Mouse (Mus musculus) testis, adult 2 months (tissue): ENCODE data around the gene Ndufa10. TPM values are rescaled to one million over a fixed set of nuclear protein-coding genes. Genes with fewer than 3 reads are reported as not detected.
"Not testable (repeated sequence)": the region's sequence is repeated elsewhere in the genome, so short reads cannot be mapped to it uniquely, and the experiment has no call there.

Experiments used
- H3K27ac ChIP-seq: fragments of 200-500 bp; 2 replicates; pipeline ENCODE4 v1.5.1; 2012; ENCODE audit warnings: low read depth, low read length; ENCODE audit not compliant: control insufficient read depth, insufficient read depth
- H3K27me3 ChIP-seq: fragments of 200-500 bp; 2 replicates; pipeline ENCODE4 v1.6.1; 2012; ENCODE audit warnings: mild to moderate bottlenecking, low read length, moderate library complexity; ENCODE audit not compliant: control insufficient read depth, insufficient read depth
- H3K36me3 ChIP-seq: fragments of 200-500 bp; 2 replicates; pipeline ENCODE4 v1.6.1; 2012; ENCODE audit warnings: mild to moderate bottlenecking, low read length; ENCODE audit not compliant: control insufficient read depth, insufficient read depth
- H3K4me1 ChIP-seq: fragments of 200-500 bp; 2 replicates; pipeline ENCODE4 v1.6.1; 2012; ENCODE audit warnings: low read length; ENCODE audit not compliant: control insufficient read depth, insufficient read depth
- H3K4me3 ChIP-seq: fragments of 200-500 bp; 2 replicates; pipeline ENCODE4 v1.5.1; 2012; ENCODE audit warnings: low read depth, mild to moderate bottlenecking, low read length, moderate library complexity, mixed read lengths; ENCODE audit not compliant: control insufficient read depth
- CTCF ChIP-seq: fragments of 200-500 bp; IDR thresholded peaks from 2 replicates; pipeline ENCODE4 v1.5.1; 2012; ENCODE audit warnings: low read depth, mild to moderate bottlenecking, inconsistent platforms, low read length, moderate library complexity; ENCODE audit not compliant: control insufficient read depth, insufficient read depth, insufficient replicate concordance
- POLR2A ChIP-seq: fragments of 200-500 bp; IDR thresholded peaks from 2 replicates; pipeline ENCODE4 v1.6.1; 2012; ENCODE audit warnings: low read depth, mild to moderate bottlenecking, inconsistent platforms, low read length, moderate library complexity; ENCODE audit not compliant: control insufficient read depth
- polyA plus RNA-seq: library from polyadenylated mRNA; depleted of rRNA; stranded (reverse); fragments of >200 nt; gene quantifications from 2 replicates; pipeline ENCODE4 v1.2.3, GENCODE M21; 2012; rRNA removed

Gene Ndufa10
- polyA plus RNA-seq: 30.1 and 33.5 TPM in 2 replicates

DNA sequence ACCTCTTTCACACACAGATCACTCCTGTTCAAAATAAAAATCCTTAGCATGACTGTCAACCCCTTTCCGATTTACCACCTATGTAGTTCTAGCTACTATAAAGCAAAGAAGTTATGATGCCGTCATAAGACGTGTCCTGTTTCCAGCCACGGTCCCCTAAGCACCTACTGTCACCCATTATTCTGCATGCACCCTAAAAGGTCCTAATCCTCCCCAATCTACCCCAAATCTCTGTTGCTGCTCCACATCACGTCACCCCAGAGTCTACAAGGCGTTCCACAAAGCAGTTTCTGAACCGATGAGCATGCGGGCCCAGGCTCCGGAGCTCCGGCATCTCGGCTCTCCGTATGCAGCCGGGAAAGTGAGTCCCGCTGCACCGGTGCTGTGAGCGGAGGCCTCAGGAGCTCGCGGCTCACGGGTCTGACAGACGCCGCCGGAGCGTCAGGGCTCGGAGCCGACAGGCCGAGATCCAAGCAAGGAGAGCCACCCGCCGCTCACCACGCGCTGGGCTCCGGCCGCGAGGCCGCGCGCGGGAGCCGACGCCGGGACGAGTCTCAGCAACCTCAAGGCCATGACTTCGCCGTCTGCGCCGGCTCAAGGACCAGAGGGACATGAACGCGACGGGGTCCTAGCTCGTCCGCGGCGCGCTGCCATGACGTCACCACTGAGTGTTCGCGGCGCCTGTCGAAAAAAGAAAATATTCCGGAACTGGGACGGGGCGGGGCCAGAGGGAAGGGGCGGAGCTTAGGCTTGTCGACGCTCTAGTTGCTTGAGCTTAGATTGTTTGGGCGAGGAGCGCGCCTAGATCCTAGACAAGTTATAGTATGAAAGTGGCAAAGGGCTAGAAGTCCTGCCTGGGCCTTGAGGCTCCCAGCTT lies at the start of gene Ndufa10:
TSS of gene Ndufa10 (minus strand) at position 696 of the 877 bp plus-strand sequence.
- Histone ChIP-seq H3K4me3 (peak within 1 kb of the TSS; percentile 82), H3K27me3 (no peaks in the 10 kb centered on the region), H3K27ac (peak within 1 kb of the TSS; percentile 33), H3K4me1 (peaks cover 7% of the 10 kb centered on the region), H3K36me3 (no peaks in the 10 kb centered on the region)
- no peak for TF ChIP-seq CTCF
- peak; percentile 72 for TF ChIP-seq POLR2A

DNA sequence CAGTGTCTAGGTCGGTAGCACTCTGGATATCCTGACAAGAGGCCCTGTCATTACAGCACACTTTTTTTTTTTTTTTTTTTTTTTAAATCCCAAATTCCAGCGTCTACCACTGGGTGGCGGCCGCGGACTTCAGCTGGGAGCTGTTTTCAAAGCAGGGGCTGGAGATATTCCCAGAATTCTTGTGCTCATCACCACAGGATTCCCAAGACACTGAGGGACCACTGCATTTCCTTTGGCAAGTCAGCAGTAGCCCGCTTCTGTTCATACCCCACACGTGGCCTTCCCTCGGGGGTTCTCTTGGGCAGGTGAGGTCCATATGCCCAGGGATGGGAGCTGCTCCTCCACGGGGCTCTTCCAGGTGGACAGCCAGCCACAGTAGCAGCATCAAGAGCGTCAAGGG lies 47.7 kb upstream of the Ndufa10 start:
- peak; percentile 11; the same call in 1 of the 2 replicates for TF ChIP-seq CTCF
- TF ChIP-seq POLR2A: no peak
- Histone ChIP-seq H3K27ac (no peak overlapping the region), H3K4me3 (no peak overlapping the region), H3K27me3 (no peaks in the 10 kb centered on the region), H3K4me1 (no peaks in the 10 kb centered on the region; the same call in none of the 2 replicates), H3K36me3 (no peaks in the 10 kb centered on the region)

DNA sequence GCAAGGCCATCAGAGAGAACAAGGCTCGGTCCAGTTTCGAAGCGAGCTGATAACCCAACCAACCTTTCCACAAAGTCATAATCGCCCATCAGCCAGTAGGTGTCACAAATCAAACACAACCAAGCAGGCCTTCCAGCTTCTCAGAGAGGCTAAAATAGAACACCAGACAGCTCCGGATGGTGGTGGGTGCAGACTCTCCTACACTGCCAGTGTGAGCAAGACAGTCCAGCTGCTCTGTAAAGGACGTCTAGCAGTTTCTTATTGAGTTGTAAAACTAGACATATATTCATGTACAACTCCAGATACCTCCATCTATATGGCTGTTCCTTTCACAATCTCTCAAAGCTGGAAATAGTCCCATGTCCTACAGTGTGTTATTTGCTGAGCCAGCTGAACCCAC lies 45.4 kb upstream of the Ndufa10 start:
- Histone ChIP-seq H3K27me3 (no peaks in the 10 kb centered on the region), H3K4me1 (no peaks in the 10 kb centered on the region; the same call in none of the 2 replicates), H3K36me3 (no peaks in the 10 kb centered on the region), H3K4me3 (no peak overlapping the region), H3K27ac (no peak overlapping the region)
- TF ChIP-seq CTCF (no peak), POLR2A (no peak)

DNA sequence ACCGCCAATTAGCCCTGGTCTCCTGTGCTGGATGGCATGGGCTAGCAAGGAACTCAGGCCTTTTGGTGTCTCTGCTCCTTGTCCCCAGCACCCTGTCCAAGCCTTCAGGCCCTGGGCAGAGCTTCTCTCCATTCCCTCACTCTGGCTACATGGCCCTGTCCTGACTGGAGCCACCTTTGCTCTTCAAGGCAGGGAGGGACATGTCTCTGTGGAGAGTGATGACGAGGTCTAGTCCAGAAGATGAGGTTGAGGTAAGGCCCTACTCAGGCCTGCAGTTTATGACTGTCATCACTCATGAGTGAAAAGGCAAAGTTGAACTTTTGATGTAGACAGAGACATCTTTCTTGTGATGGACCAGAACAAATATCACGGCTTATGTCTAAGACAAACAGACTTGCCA lies 44.9 kb upstream of the Ndufa10 start, which contains the start of gene Olfr1414:
TSS of gene Olfr1414 (minus strand) at position 101 of the 400 bp plus-strand sequence.
- no peak for TF ChIP-seq POLR2A
- no peak for TF ChIP-seq CTCF
- no peaks in the 10 kb centered on the region; the same call in none of the 2 replicates for H3K4me1 ChIP-seq

DNA sequence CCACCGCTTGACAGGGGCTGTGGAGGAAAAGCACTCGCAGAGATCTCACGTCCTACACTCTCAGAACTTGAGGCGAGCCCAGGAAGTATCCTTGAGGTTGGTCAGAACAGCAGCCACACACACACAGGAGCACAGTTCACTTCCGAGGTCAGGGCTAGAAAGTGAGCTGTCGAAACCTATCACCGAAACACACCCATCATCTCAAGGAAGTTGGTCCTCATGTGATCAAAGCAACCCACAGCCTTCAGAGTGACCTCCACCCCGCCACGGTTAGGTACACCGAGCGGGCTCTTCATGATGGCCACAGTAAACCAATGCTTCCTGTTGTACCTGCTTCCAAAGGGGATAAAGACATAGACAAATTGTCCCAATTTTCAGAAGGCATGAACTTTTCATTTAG lies 41.7 kb upstream of the Ndufa10 start:
- Histone ChIP-seq H3K36me3 (no peaks in the 10 kb centered on the region), H3K4me3 (no peak overlapping the region), H3K27me3 (no peaks in the 10 kb centered on the region), H3K4me1 (no peaks in the 10 kb centered on the region), H3K27ac (no peak overlapping the region)
- TF ChIP-seq POLR2A: no peak
- no peak for TF ChIP-seq CTCF

More for the DNA sequence above, 44.9 kb upstream of the Ndufa10 start, which contains the start of gene Olfr1414:
- Histone ChIP-seq H3K36me3 (no peaks in the 10 kb centered on the region), H3K27me3 (no peaks in the 10 kb centered on the region), H3K4me3 (no peak within 1 kb of the TSS), H3K27ac (no peak within 1 kb of the TSS)

DNA sequence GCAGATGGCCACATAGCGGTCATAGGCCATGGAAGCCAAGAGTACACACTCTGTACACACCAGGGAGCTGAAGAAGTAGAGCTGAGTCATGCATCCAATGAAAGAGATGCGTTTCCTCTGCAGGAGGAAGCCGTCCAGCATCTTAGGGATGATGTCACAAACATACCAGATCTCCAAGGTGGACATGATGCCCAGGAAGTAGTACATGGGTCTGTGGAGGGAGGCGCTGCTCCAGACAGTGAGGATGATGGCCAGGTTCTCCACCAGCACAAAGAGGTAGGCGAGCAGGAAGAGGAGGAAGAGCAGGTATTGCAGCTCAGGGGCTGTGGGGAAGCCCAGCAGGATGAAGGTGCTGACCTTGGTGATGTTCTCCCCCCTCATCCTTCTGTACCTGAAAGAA lies 38.0 kb upstream of the Ndufa10 start:
- not testable (repeated sequence) for H3K27ac ChIP-seq, H3K36me3 ChIP-seq, H3K4me3 ChIP-seq, H3K4me1 ChIP-seq, H3K27me3 ChIP-seq

DNA sequence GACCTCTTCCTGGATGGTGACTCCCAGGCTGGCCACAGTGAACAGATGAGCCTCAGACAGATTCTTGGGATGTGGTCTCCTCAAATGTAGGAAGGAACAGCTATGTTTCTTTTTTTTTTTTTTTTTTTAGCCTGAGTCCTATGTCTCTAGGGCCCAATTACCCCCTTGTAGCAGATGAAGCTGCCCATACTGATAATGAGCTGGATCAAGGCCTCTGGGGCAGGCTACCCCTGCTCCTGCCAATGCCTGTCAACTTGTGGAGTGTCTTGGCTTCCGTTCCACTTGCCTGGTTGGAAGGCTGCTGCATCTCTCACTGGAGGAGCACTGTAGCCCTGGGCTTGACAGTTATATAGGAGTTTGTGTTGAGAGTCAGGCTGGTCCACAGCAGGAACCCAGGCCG lies 22.3 kb upstream of the Ndufa10 start, which contains the start of gene Olfr1415:
TSS of gene Olfr1415 (minus strand) at position 101 of the 400 bp plus-strand sequence.
- Histone ChIP-seq H3K4me3 (no peak within 1 kb of the TSS), H3K27ac (no peak within 1 kb of the TSS), H3K36me3 (no peaks in the 10 kb centered on the region), H3K4me1 (no peaks in the 10 kb centered on the region), H3K27me3 (no peaks in the 10 kb centered on the region)
- no peak for TF ChIP-seq CTCF
- no peak for TF ChIP-seq POLR2A
